Comparison of ENCODE assay signal across 9 mouse cellular contexts in the genomic region with DNA sequence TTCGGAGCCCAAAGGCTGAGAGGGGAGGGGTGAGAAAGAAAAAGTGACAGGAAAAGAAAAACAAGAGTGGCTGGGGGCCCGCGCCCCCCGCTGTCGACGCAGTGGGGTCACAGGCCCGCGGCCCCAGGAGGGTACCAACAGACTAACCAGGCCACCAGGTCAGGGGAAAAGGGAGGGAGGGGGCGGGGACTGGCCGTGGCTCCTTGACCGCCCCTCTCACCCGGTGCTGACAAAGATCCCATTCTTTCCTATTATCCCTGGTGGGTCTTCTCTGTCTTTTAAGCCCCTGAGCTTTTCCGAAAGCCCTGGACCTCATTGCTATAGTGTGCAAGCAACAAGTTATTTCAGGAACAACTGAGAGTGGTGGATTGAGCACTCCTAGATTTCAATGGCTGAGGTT. TPM values are rescaled to one million over a fixed set of nuclear protein-coding genes. Genes with fewer than 3 reads are reported as not detected.
DNase-seq lines count a peak whose midpoint lies in the region; ATAC-seq and TF ChIP-seq lines count a peak whose summit lies in the region.
"Had no signal": no experiment of that assay in that cellular context is flagged by ENCODE, and none has a peak within 500 bp of the region (broad histone marks: within the 10 kb centered on the region; RNA-seq: fewer than 3 reads in every experiment).

No protein-coding gene starts in this region.

- H3K4me2 ChIP-seq in heart, embryonic 14.5 days (ENCODE audit: low read length) = peak overlapping the region; percentile 81
- peak overlapping the region; percentile 54 for H3K4me2 ChIP-seq in liver, postnatal 0 days (ENCODE audit: low read depth, low read length)

- H3K4me1 ChIP-seq in heart, embryonic 14.5 days (ENCODE audit: control insufficient read depth in 2 of 2, insufficient read depth in 2 of 2, low read length in 2 of 2) = no peaks in the 10 kb centered on the region
- no peaks in the 10 kb centered on the region for H3K4me1 ChIP-seq in ES-E14 (ENCODE audit: control insufficient read depth in 2 of 2, insufficient read depth in 2 of 2, low read length in 2 of 2, poor library complexity in 1 of 2)
- H3K4me1 ChIP-seq in hindbrain, embryonic 10.5 days (replicated peaks) = peaks cover 7% of the 10 kb centered on the region; the same call in 1 of the 2 replicates
- H3K4me1 ChIP-seq in liver, postnatal 0 days (ENCODE audit: insufficient read depth) = no peaks in the 10 kb centered on the region

- no peaks in the 10 kb centered on the region for H3K9me3 ChIP-seq in heart, embryonic 14.5 days (ENCODE audit: control insufficient read depth, low read length)
- no peaks in the 10 kb centered on the region for H3K9me3 ChIP-seq in ES-E14 (ENCODE audit: control insufficient read depth, insufficient read depth, low read depth, low read length)
- no peaks in the 10 kb centered on the region for H3K9me3 ChIP-seq in hindbrain, embryonic 10.5 days
- H3K9me3 ChIP-seq in liver, postnatal 0 days (ENCODE audit: low read length) = no peaks in the 10 kb centered on the region

- in situ Hi-C loops in ES-E14 (cut with MboI; ENCODE audit: low sequenced_read_pairs in 2 of 2, unreplicated experiment in 2 of 2) = no loop called here

- 28% methylated on average over 6 of the region's 13 CpGs for WGBS in heart, embryonic 14.5 days
- WGBS in hindbrain, embryonic 10.5 days = 17% methylated on average over 13 of the region's 13 CpGs
- 23% methylated on average over 10 of the region's 13 CpGs for WGBS in liver, postnatal 0 days (ENCODE audit: insufficient replicate concordance)

- H3K36me3 ChIP-seq in heart, embryonic 14.5 days (ENCODE audit: control insufficient read depth, insufficient read depth, low read length) = no peaks in the 10 kb centered on the region
- H3K36me3 ChIP-seq in ES-E14 (ENCODE audit: control insufficient read depth, insufficient read depth, low read length, poor library complexity, severe bottlenecking) = no peaks in the 10 kb centered on the region
- no peaks in the 10 kb centered on the region for H3K36me3 ChIP-seq in hindbrain, embryonic 10.5 days
- H3K36me3 ChIP-seq in liver, postnatal 0 days (replicated peaks; ENCODE audit: insufficient read depth, low read length) = no peaks in the 10 kb centered on the region

- H3K27ac ChIP-seq in heart, embryonic 14.5 days (replicated peaks in 1 of 2; ENCODE audit: control insufficient read depth in 1 of 2, insufficient read depth in 1 of 2, low read depth in 2 of 2, low read length in 2 of 2) = no peak overlapping the region
- no peak overlapping the region for H3K27ac ChIP-seq in ES-E14 (ENCODE audit: insufficient read depth, low read depth, low read length, poor library complexity, severe bottlenecking)
- peak overlapping the region; percentile 85 for H3K27ac ChIP-seq in hindbrain, embryonic 10.5 days
- H3K27ac ChIP-seq in liver, postnatal 0 days (ENCODE audit: low read depth) = no peak overlapping the region
- H3K27ac ChIP-seq: heart, adult 2 months had no signal

- TF ChIP-seq CTCF in liver, postnatal 0 days (IDR thresholded peaks at IDR 0.05; ENCODE audit: low read depth) = no peak

- no peak for TF ChIP-seq EP300 in liver, postnatal 0 days (IDR thresholded peaks at IDR 0.05; ENCODE audit: low read depth)

- peak overlapping the region; percentile 28; the same call in 1 of the 2 replicates for H3K9ac ChIP-seq in heart, embryonic 14.5 days (ENCODE audit: low read length)
- H3K9ac ChIP-seq in ES-E14 (ENCODE audit: insufficient read depth, low read depth, low read length, poor library complexity, severe bottlenecking) = peak overlapping the region; percentile 59; the same call in 1 of the 2 replicates
- H3K9ac ChIP-seq in liver, postnatal 0 days (replicated peaks) = no peak overlapping the region

- 0 out of 2 replicates have a peak, but pooled peaks have one; percentile 31 for ATAC-seq in heart, embryonic 14.5 days (ENCODE audit: insufficient number of reproducible peaks, insufficient read depth, low FRiP score, low read depth)
- no peak for ATAC-seq in liver, postnatal 0 days

- peak overlapping the region; percentile 45 to 48 for H3K4me3 ChIP-seq in heart, embryonic 14.5 days (ENCODE audit: control insufficient read depth in 1 of 2, insufficient read depth in 1 of 2, low read depth in 1 of 2, low read length in 2 of 2)
- H3K4me3 ChIP-seq in ES-E14 (ENCODE audit: insufficient read depth in 1 of 2, low read depth in 1 of 2, low read length in 2 of 2, poor library complexity in 1 of 2, severe bottlenecking in 1 of 2) = peak overlapping the region; percentile 63 to 71
- H3K4me3 ChIP-seq in hindbrain, embryonic 10.5 days = peak overlapping the region; percentile 50
- peak overlapping the region; percentile 26 for H3K4me3 ChIP-seq in liver, postnatal 0 days (ENCODE audit: low read depth, low read length)
- H3K4me3 ChIP-seq: heart, adult 2 months had no signal

- H3K27me3 ChIP-seq in heart, embryonic 14.5 days (ENCODE audit: control insufficient read depth, insufficient read depth, low read length) = peaks cover 4% of the 10 kb centered on the region; the same call in 1 of the 2 replicates
- H3K27me3 ChIP-seq in hindbrain, embryonic 10.5 days (ENCODE audit: insufficient read depth, poor library complexity, severe bottlenecking) = peaks cover 28% of the 10 kb centered on the region
- H3K27me3 ChIP-seq in liver, postnatal 0 days (ENCODE audit: insufficient read depth, low read length) = peaks cover 30% of the 10 kb centered on the region

- DNase-seq in heart, adult 9 months (ENCODE audit: low spot score in 2 of 2) = no peak
- no peak for DNase-seq in ES-E14 (ENCODE audit: low read depth, low spot score)
- no peak for DNase-seq in hindbrain, embryonic 10.5 days (ENCODE audit: low spot score)
- DNase-seq in liver, postnatal 0 days = no peak
- DNase-seq in natural killer cell, adult 2 months (ENCODE audit: low spot score in 2 of 2) = no peak
- no peak for DNase-seq in lung, postnatal 10 days
- DNase-seq in left cerebral cortex, adult 8-10 months (ENCODE audit: low spot score in 2 of 2) = no peak

TF ChIP-seq in ES-E14, 5 proteins besides CTCF, POLR2A, EP300 and RAD21:
- TF ChIP-seq ZC3H11A (IDR thresholded peaks at IDR 0.05; ENCODE audit: borderline replicate concordance, low read depth, low read length) (no peak), HCFC1 (IDR thresholded peaks at IDR 0.05; ENCODE audit: borderline replicate concordance, insufficient read depth, low read length) (no peak), MAFK (IDR thresholded peaks at IDR 0.05; ENCODE audit: insufficient read depth, low read depth, low read length) (no peak), ZNF384 (IDR thresholded peaks at IDR 0.05; ENCODE audit: low read depth, low read length) (no peak), CHD2 (IDR thresholded peaks at IDR 0.05; ENCODE audit: low read depth, low read length) (no peak)

RNA-seq across cellular contexts. Expression of a gene that starts 0.5 kb away (rescaled TPM):
- 1.1 and 1.6 TPM in 2 replicates for polyA plus RNA-seq in heart, embryonic 14.5 days (2014; fragmentation: Nextera tagmentation; extraction: Ambion mirVana)
- 3.1 and 3.9 TPM in 2 replicates for total RNA-seq in ES-E14 (2012; rRNA removed)
- 34.3 and 67.3 TPM in 2 replicates for polyA plus RNA-seq in hindbrain, embryonic 10.5 days (2016; fragmentation: Nextera tagmentation; extraction: Ambion mirVana)
- 0.11 TPM in 1 of 2 replicates, not detected in the other for polyA plus RNA-seq in liver, postnatal 0 days (2015; fragmentation: Nextera tagmentation; extraction: Ambion mirVana)
- total RNA-seq in left cerebral cortex, adult 8-10 months (2022) = not detected
- total RNA-seq: heart, adult 2 months had no signal
- polyA plus RNA-seq: heart, adult 2 months had no signal

Comparison
In these comparisons a context has a peak if more than half of its experiments do, and no peak if none do; other contexts are left out.
1. RNA of a gene that starts 0.5 kb away (polyA plus RNA-seq): 34.3 to 67.3 TPM in hindbrain, embryonic 10.5 days; 1.1 to 1.6 TPM in heart, embryonic 14.5 days and 0.11 TPM in liver, postnatal 0 days; every median in the first group is over 10 times any median in the second.
2. Peak in every context shown above with its lines, with median percentiles within 50 percentile points of each other: H3K4me3 ChIP-seq.